Mouse (Mus musculus): Measurements from ENCODE around the gene Nuak2. TPM values are rescaled to one million over a fixed set of nuclear protein-coding genes. Genes with fewer than 3 reads are reported as not detected.

Nuak2 gene
- polyA plus RNA-seq, 1 experiment from 2014 or later: 11.1 TPM

GRCm38 (mm10) chr1:132372896-132373534 lies 57.1 kb downstream of the Nuak2 start:
- Histone ChIP-seq H3K9ac (ENCODE audit: low read depth, low read length) (peak overlapping the region; percentile 15; the same call in 1 of the 2 replicates), H3K4me1 (ENCODE audit: control insufficient read depth, insufficient read depth, low read depth, low read length) (peaks cover 43% of the 10 kb centered on the region), H3K27me3 (replicated peaks; ENCODE audit: control insufficient read depth, insufficient read depth, low read length) (no peaks in the 10 kb centered on the region), H3K36me3 (ENCODE audit: control insufficient read depth, insufficient read depth, low read length) (no peaks in the 10 kb centered on the region), H3K27ac (ENCODE audit: low read depth, low read length) (peak overlapping the region; percentile 20; the same call in 1 of the 2 replicates), H3K4me2 (ENCODE audit: low read length) (no peak overlapping the region), H3K9me3 (ENCODE audit: control insufficient read depth, low read length) (no peaks in the 10 kb centered on the region), H3K4me3 (ENCODE audit: low read length) (no peak overlapping the region)
- WGBS: 66% methylated on average over 6 of the region's 6 CpGs
- ATAC-seq: no peak

GRCm38 (mm10) chr1:132374140-132374872 lies 58.4 kb downstream of the Nuak2 start:
- no peak overlapping the region for H3K4me2 ChIP-seq (ENCODE audit: low read length)
- WGBS: 30% methylated on average over 5 of the region's 5 CpGs
- H3K9me3 ChIP-seq (ENCODE audit: control insufficient read depth, low read length): no peaks in the 10 kb centered on the region
- peak; percentile 59 for ATAC-seq
- no peaks in the 10 kb centered on the region for H3K27me3 ChIP-seq (replicated peaks; ENCODE audit: control insufficient read depth, insufficient read depth, low read length)
- no peak overlapping the region for H3K27ac ChIP-seq (ENCODE audit: low read depth, low read length)
- no peak overlapping the region for H3K4me3 ChIP-seq (ENCODE audit: low read length)
- H3K4me1 ChIP-seq (ENCODE audit: control insufficient read depth, insufficient read depth, low read depth, low read length): peaks cover 43% of the 10 kb centered on the region
- H3K36me3 ChIP-seq (ENCODE audit: control insufficient read depth, insufficient read depth, low read length): no peaks in the 10 kb centered on the region
- H3K9ac ChIP-seq (ENCODE audit: low read depth, low read length): no peak overlapping the region

- 71% methylated on average over 3 of the region's 3 CpGs for WGBS
- Histone ChIP-seq H3K9ac (ENCODE audit: low read depth, low read length) (no peak overlapping the region), H3K27ac (ENCODE audit: low read depth, low read length) (no peak overlapping the region), H3K9me3 (ENCODE audit: control insufficient read depth, low read length) (no peaks in the 10 kb centered on the region), H3K36me3 (ENCODE audit: control insufficient read depth, insufficient read depth, low read length) (peaks cover 2% of the 10 kb centered on the region; the same call in 1 of the 2 replicates), H3K4me2 (ENCODE audit: low read length) (no peak overlapping the region), H3K27me3 (replicated peaks; ENCODE audit: control insufficient read depth, insufficient read depth, low read length) (no peaks in the 10 kb centered on the region), H3K4me1 (ENCODE audit: control insufficient read depth, insufficient read depth, low read depth, low read length) (peaks cover 43% of the 10 kb centered on the region), H3K4me3 (ENCODE audit: low read length) (no peak overlapping the region)
- no peak for ATAC-seq
Measured at GRCm38 (mm10) chr1:132374873-132375244, 58.9 kb downstream of the Nuak2 start.

- no peak overlapping the region for H3K27ac ChIP-seq (ENCODE audit: low read depth, low read length)
- no peak for ATAC-seq
- H3K36me3 ChIP-seq (ENCODE audit: control insufficient read depth, insufficient read depth, low read length): peaks cover 5% of the 10 kb centered on the region
- no peak overlapping the region for H3K4me2 ChIP-seq (ENCODE audit: low read length)
- peaks cover 43% of the 10 kb centered on the region for H3K4me1 ChIP-seq (ENCODE audit: control insufficient read depth, insufficient read depth, low read depth, low read length)
- no peak overlapping the region for H3K9ac ChIP-seq (ENCODE audit: low read depth, low read length)
- H3K9me3 ChIP-seq (ENCODE audit: control insufficient read depth, low read length): no peaks in the 10 kb centered on the region
- no peaks in the 10 kb centered on the region for H3K27me3 ChIP-seq (replicated peaks; ENCODE audit: control insufficient read depth, insufficient read depth, low read length)
- no peak overlapping the region for H3K4me3 ChIP-seq (ENCODE audit: low read length)
- 23% methylated on average over 4 of the region's 4 CpGs for WGBS
Measured at GRCm38 (mm10) chr1:132375256-132375655, 59.3 kb downstream of the Nuak2 start.

GRCm38 (mm10) chr1:132376211-132377054 lies 60.5 kb downstream of the Nuak2 start:
- Histone ChIP-seq H3K27me3 (replicated peaks; ENCODE audit: control insufficient read depth, insufficient read depth, low read length) (no peaks in the 10 kb centered on the region), H3K9ac (ENCODE audit: low read depth, low read length) (no peak overlapping the region), H3K4me1 (ENCODE audit: control insufficient read depth, insufficient read depth, low read depth, low read length) (peaks cover 35% of the 10 kb centered on the region), H3K36me3 (ENCODE audit: control insufficient read depth, insufficient read depth, low read length) (peaks cover 7% of the 10 kb centered on the region), H3K9me3 (ENCODE audit: control insufficient read depth, low read length) (no peaks in the 10 kb centered on the region), H3K4me2 (ENCODE audit: low read length) (no peak overlapping the region), H3K27ac (ENCODE audit: low read depth, low read length) (no peak overlapping the region), H3K4me3 (ENCODE audit: low read length) (no peak overlapping the region)
- ATAC-seq: no peak
- WGBS: 70% methylated on average over 8 of the region's 8 CpGs

DNA sequence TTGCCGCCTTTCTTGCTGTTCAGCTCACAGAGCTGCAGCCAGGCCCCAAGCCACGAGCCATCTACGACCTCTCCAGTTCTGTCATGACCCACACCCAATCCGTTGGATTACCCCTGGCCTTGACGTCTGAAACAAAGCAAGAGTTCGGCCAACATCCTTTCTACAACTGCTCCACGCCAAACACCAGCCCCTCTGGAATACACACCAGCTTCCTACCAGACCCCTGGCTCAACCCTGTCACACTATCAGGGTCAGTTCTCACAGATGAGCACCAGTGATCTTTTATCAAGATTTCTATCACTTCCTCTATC lies 61.1 kb downstream of the Nuak2 start:
- H3K4me1 ChIP-seq (ENCODE audit: control insufficient read depth, insufficient read depth, low read depth, low read length): peaks cover 31% of the 10 kb centered on the region
- no peak overlapping the region for H3K27ac ChIP-seq (ENCODE audit: low read depth, low read length)
- H3K9me3 ChIP-seq (ENCODE audit: control insufficient read depth, low read length): no peaks in the 10 kb centered on the region
- no peaks in the 10 kb centered on the region for H3K27me3 ChIP-seq (replicated peaks; ENCODE audit: control insufficient read depth, insufficient read depth, low read length)
- H3K4me2 ChIP-seq (ENCODE audit: low read length): no peak overlapping the region
- no peak for ATAC-seq
- peaks cover 7% of the 10 kb centered on the region for H3K36me3 ChIP-seq (ENCODE audit: control insufficient read depth, insufficient read depth, low read length)
- H3K4me3 ChIP-seq (ENCODE audit: low read length): no peak overlapping the region
- H3K9ac ChIP-seq (ENCODE audit: low read depth, low read length): no peak overlapping the region
- 68% methylated on average over 7 of the region's 7 CpGs for WGBS

DNA sequence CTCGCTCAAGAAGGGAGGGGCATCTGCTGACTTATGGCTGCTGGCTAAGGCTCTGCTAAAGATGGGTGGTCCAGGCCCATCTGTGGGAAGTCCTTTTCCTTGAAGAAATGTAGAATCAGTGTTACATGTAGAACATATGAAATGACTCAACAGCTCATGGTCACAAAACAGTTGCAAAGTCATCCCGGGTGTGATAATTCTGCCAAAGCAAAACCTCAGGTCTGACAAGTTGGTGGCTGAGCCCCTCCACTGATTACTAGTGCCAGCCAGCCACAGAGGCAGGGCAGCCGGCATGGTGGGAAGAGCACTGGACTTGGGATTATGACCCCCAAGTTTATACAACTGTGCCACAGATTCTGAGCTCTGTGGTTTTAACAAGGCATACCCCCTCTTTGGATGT lies 61.9 kb downstream of the Nuak2 start:
- H3K4me3 ChIP-seq (ENCODE audit: low read length): no peak overlapping the region
- H3K36me3 ChIP-seq (ENCODE audit: control insufficient read depth, insufficient read depth, low read length): peaks cover 7% of the 10 kb centered on the region
- H3K27ac ChIP-seq (ENCODE audit: low read depth, low read length): no peak overlapping the region
- no peak overlapping the region for H3K9ac ChIP-seq (ENCODE audit: low read depth, low read length)
- H3K4me1 ChIP-seq (ENCODE audit: control insufficient read depth, insufficient read depth, low read depth, low read length): peaks cover 23% of the 10 kb centered on the region
- H3K27me3 ChIP-seq (replicated peaks; ENCODE audit: control insufficient read depth, insufficient read depth, low read length): no peaks in the 10 kb centered on the region
- 87% methylated on average over 3 of the region's 3 CpGs for WGBS
- H3K9me3 ChIP-seq (ENCODE audit: control insufficient read depth, low read length): no peaks in the 10 kb centered on the region
- no peak for ATAC-seq
- H3K4me2 ChIP-seq (ENCODE audit: low read length): no peak overlapping the region

DNA sequence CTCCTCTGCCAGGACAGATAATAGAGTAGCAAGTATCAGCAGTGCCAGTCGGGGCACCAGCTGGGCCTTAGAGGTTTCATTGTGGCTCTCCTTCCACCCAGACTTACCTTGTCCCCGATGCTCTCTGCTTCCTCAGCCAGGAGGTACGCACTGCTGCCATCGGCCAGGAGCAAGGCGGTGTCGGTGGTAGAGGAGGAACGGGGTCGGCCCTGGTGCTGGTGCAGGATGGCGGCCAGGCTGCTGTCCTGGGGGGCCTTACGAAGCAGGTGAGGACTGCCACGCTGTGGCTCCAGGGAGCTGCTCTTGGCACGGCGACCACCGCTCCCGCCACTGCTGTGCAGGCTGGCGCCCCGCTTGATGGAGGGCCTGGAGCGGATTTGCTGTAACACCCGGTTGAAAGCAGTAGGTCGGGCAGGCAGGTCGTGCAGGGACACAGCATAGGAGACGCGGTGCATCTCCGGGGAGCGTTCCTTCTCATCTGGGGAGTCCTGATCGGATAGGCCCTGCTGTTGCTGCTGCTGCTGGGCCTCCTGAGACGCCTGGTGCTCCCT lies 64.7 kb downstream of the Nuak2 start:
- H3K4me2 ChIP-seq (ENCODE audit: low read length): no peak overlapping the region
- WGBS: 76% methylated on average over 27 of the region's 27 CpGs
- H3K27ac ChIP-seq (ENCODE audit: low read depth, low read length): no peak overlapping the region
- H3K4me3 ChIP-seq (ENCODE audit: low read length): no peak overlapping the region
- H3K36me3 ChIP-seq (ENCODE audit: control insufficient read depth, insufficient read depth, low read length): peaks cover 7% of the 10 kb centered on the region
- H3K27me3 ChIP-seq (replicated peaks; ENCODE audit: control insufficient read depth, insufficient read depth, low read length): no peaks in the 10 kb centered on the region
- no peaks in the 10 kb centered on the region for H3K9me3 ChIP-seq (ENCODE audit: control insufficient read depth, low read length)
- no peak for ATAC-seq
- H3K4me1 ChIP-seq (ENCODE audit: control insufficient read depth, insufficient read depth, low read depth, low read length): peaks cover 21% of the 10 kb centered on the region
- H3K9ac ChIP-seq (ENCODE audit: low read depth, low read length): no peak overlapping the region

DNA sequence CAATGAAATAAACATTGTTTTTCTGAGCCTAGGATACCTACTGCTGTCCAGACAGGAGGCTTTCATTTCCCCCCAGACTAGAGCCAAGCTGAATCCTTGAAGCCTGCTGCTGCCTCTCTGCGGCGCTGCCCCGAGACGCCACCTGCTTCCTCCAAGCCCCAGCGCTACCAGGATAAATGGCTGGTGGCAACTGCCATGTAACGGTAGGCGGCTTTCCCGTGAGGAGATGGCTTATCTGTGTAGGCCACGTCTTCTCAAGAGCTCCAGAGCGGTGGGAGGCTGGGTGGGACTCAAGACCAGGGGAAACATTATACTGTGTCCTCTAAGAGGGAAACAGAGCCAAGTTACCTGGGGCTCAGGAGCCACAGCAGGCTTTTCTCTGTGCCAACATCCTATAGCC lies 66.0 kb downstream of the Nuak2 start:
- H3K27me3 ChIP-seq (replicated peaks; ENCODE audit: control insufficient read depth, insufficient read depth, low read length): no peaks in the 10 kb centered on the region
- H3K9ac ChIP-seq (ENCODE audit: low read depth, low read length): no peak overlapping the region
- no peak overlapping the region for H3K4me2 ChIP-seq (ENCODE audit: low read length)
- ATAC-seq: no peak
- no peaks in the 10 kb centered on the region for H3K9me3 ChIP-seq (ENCODE audit: control insufficient read depth, low read length)
- peaks cover 7% of the 10 kb centered on the region for H3K36me3 ChIP-seq (ENCODE audit: control insufficient read depth, insufficient read depth, low read length)
- WGBS: 51% methylated on average over 10 of the region's 10 CpGs
- H3K27ac ChIP-seq (ENCODE audit: low read depth, low read length): no peak overlapping the region
- peaks cover 31% of the 10 kb centered on the region for H3K4me1 ChIP-seq (ENCODE audit: control insufficient read depth, insufficient read depth, low read depth, low read length)
- no peak overlapping the region for H3K4me3 ChIP-seq (ENCODE audit: low read length)
